Mouse (Mus musculus): ENCODE data around the gene Lipo3.

GRCm38 (mm10) chr19:33786576-33787277, 25.0 kb upstream of the Lipo3 start:
- no peak for TF ChIP-seq POLR2A (IDR thresholded peaks at IDR 0.05; ENCODE audit: control insufficient read depth, low read depth, low read length)
- no peak for TF ChIP-seq CTCF (IDR thresholded peaks at IDR 0.05; ENCODE audit: control insufficient read depth, insufficient read depth, insufficient replicate concordance, low read depth, low read length)

Data from testis, adult 2 months (tissue).